Mouse (Mus musculus) G1E (cell line): Measurements from ENCODE around the gene Mpnd.

Experiments used
- CTCF ChIP-seq: IDR thresholded peaks from 2 replicates; pipeline ENCODE4 v1.5.1; 2012; ENCODE audit warnings: low read depth, low read length, inconsistent platforms, mixed read lengths
- TAL1 ChIP-seq: conservative IDR thresholded peaks from 2 replicates; pipeline ENCODE4 v1.6.1; 2012; ENCODE audit warnings: low read depth, low read length, inconsistent platforms, mixed read lengths

DNA sequence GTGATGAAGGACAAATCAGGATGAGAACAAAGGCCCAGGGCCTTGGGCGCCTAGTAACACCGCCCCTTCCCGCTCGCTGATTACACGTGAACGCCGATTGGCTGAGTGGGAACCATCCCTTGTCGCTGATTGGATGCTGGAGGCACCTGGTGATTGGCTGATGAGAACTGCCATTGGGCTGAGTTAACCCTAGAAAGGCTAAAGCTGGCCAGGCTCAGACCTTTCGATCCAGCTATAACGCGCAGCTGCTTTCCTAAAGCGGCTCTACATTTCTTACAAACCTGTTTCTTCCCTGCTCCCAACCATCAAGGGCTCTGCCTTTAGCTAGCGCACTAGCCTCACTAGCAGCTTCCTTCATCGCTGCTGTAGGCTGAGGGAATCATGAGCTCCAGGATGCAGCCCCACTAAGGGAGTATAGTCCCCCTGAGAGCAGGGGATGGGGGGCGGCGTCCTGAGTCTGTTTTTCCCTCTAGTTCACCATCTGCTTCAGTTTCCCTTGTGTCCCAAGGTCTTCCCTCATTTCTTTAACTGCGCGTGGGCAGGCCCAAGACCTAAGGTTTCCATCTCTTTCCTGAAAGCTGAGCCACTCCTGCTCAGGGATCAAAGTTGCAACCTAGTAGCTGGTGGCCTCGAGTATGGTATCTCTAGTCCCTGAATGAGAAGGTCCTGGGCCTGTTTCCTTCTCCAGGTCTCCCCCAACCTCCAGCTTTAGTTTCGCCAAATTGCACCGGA, 3.0 kb downstream of the Mpnd start:
- TF ChIP-seq CTCF (no peak), TAL1 (no peak)
